Mouse (Mus musculus): ENCODE data around the gene Igfbpl1.
A peak's percentile ranks its signal among the peaks of the same experiment; 100 is the strongest.

Gene Igfbpl1

GRCm38 (mm10) chr4:45822781-45823575 is 3.7 kb downstream of the Igfbpl1 start:
- DNase-seq (ENCODE audit: low spot score) = no peak

DNA sequence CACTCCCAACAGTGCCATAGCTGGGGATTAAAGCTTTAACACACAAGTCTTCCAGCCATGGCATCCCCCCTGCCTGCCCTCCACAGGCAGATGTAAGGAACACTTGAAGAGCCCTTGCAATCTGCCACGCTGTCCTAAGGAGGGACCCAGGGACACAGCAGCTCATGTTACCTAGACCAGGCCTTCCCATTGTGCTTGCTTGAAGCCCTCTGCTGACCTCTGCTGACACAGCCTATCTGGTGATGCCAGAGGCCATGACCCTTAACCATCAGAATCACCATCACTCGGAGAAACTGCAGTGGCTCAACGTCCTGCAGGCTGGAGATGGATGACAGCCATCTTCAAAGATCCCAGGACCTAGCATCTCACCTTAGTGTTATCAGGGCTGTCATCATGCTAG is 4.7 kb downstream of the Igfbpl1 start:
- DNase-seq (ENCODE audit: low spot score) = no peak

- DNase-seq (ENCODE audit: low spot score) = peak; percentile 44
Observed at GRCm38 (mm10) chr4:45820074-45820830, 6.5 kb downstream of the Igfbpl1 start.

DNA sequence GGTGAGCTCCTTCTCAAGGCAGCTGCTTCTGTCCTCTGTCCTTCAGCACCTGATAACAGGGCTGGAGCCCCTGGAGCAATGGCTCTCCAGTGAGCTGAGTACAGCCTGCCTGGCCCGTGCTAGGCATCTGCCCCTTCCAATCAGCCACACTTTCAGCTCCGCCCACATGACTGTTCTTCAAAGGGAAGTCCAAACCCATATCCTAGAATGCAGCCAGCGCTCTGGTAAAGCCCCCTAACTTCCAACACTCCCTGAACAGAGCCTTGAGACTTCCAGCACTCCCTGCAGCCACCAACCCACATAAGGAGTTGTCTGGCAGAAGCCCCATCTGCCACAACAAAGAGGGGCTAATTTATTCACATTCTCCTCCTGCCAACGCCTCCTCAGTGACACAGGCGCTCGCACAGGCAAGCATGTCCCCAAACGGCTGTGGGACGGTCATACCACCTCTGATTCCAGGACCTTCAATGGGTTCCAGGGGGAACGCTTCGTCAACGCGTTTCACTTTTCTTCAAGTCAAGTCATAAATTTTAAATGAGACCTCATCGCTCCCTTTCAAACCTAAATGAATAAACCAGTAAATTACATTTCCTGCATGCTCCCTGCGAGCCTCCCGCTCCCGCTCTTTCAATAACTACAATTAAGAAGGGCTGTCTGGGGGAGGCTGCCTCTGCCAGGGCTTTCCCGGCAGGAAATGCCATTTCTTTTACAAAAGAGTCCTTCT is 7.4 kb downstream of the Igfbpl1 start:
- DNase-seq (ENCODE audit: low spot score) = no peak

GRCm38 (mm10) chr4:45818814-45819207 is 7.9 kb downstream of the Igfbpl1 start:
- DNase-seq (ENCODE audit: low spot score) = no peak

- peak; percentile 6 for DNase-seq (ENCODE audit: low spot score)
Observed at GRCm38 (mm10) chr4:45815542-45815941, 11.2 kb downstream of the Igfbpl1 start.

GRCm38 (mm10) chr4:45811250-45811649 is 15.5 kb downstream of the Igfbpl1 start:
- no peak for DNase-seq (ENCODE audit: low spot score)

- no peak for DNase-seq (ENCODE audit: low spot score)
Observed at GRCm38 (mm10) chr4:45808034-45808433, 18.7 kb downstream of the Igfbpl1 start.

DNA sequence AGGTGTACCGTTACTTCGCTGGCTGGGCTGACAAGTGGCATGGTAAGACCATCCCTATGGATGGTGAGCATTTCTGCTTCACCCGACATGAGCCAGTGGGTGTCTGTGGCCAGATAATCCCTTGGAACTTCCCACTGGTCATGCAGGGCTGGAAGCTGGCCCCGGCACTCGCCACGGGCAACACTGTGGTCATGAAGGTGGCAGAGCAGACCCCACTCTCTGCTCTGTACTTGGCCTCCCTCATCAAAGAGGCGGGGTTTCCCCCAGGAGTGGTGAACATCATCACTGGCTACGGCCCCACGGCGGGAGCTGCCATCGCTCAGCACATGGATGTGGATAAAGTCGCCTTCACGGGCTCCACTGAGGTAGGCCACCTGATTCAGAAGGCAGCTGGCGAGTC is 23.8 kb downstream of the Igfbpl1 start:
- no peak for DNase-seq (ENCODE audit: low spot score)

- DNase-seq (ENCODE audit: low spot score) = no peak
Observed at GRCm38 (mm10) chr4:45799956-45800537, 26.7 kb downstream of the Igfbpl1 start.

DNA sequence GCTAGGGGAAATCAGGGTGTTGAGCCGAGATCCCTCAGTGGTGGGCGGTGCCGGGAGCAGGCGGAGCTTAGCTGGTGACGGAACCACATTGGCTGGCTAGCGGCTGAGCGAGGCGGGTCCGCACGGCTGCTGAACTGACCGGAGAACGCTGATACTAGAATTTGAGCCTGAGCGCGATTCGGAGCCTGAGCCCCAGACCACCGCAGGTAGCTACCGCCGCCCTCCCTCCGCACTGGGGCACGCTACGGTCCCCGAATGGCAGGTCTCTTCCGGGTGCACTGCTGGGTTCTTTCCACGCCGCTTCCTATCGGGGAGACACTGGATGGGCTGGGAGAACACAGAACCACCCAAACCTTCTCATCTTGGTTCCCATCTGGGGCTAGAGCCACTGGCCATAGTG is 27.8 kb downstream of the Igfbpl1 start, which contains the start of gene Aldh1b1:
TSS of gene Aldh1b1 (plus strand) at position 59 of the 400 bp plus-strand sequence.
- DNase-seq (ENCODE audit: low spot score) = peak; percentile 35

GRCm38 (mm10) chr4:45796760-45797159 is 30.0 kb downstream of the Igfbpl1 start:
- no peak for DNase-seq (ENCODE audit: low spot score)

DNA sequence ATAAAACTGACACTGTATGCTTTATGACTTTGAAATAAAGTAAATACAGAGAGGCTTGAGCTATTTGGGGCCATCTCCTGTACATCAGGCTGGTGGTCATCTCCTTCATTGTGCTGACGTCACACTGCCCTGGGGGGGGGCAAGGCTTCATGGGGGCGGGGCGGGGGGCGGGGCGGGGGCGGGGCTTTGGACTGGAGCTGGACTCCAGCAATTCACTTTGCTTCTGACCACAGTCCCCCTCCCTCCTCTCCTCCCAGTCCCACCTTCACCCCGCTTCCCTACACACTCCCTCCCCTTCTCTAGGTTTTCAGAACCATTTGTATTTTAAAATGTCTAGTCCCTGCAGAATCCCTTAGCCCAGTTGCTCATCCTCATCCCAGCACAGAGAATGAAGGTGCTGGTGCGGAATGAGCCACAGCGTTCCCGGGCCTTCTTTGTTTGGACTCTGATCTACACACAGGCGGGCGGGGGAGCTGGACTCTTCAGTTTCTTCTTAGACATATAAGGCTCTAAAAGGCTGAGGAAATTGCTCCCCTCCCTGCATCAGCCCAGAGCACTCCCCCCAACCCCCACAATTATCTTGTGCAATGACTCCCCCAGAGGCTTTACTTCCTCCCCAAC is 31.4 kb downstream of the Igfbpl1 start:
- DNase-seq (ENCODE audit: low spot score) = no peak

- no peak for DNase-seq (ENCODE audit: low spot score)
Observed at GRCm38 (mm10) chr4:45790018-45790417, 36.7 kb downstream of the Igfbpl1 start.

- peak; percentile 16 for DNase-seq (ENCODE audit: low spot score)
Observed at GRCm38 (mm10) chr4:45789263-45789958, 37.3 kb downstream of the Igfbpl1 start.

DNA sequence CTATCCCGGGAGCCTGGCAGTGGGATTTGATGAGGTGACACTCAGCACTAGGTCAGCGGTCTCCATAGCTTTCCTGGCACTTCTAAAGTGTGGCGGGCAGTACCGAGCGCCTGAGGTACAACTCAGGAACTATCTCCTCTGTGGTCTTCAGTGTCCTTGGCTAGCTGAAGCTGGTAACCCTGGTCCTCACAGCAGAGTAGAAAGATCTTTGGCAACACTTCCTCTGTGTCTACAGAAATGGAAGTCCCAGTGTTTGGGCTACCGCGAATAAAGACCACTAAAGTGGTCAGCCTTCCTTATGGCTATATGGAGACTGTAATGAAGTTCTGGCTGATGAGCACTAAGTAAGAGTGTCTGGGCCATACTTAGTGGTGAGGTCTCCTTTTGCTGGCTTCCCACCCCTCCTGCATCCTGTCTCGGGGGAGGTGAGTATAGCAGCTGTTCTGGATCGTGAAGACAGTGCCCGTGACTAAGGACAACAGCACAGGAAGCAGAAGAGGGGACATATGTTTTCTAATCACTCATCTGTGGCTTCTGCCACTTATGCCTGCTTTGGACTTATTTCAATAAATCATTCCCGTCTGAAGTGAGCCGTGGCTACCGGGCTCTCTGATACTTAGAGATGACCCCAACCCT is 38.2 kb downstream of the Igfbpl1 start:
- no peak for DNase-seq (ENCODE audit: low spot score)

- DNase-seq (ENCODE audit: low spot score) = no peak
Observed at GRCm38 (mm10) chr4:45786674-45787073, 40.0 kb downstream of the Igfbpl1 start.

- no peak for DNase-seq (ENCODE audit: low spot score)
Observed at GRCm38 (mm10) chr4:45785959-45786358, 40.8 kb downstream of the Igfbpl1 start.

DNA sequence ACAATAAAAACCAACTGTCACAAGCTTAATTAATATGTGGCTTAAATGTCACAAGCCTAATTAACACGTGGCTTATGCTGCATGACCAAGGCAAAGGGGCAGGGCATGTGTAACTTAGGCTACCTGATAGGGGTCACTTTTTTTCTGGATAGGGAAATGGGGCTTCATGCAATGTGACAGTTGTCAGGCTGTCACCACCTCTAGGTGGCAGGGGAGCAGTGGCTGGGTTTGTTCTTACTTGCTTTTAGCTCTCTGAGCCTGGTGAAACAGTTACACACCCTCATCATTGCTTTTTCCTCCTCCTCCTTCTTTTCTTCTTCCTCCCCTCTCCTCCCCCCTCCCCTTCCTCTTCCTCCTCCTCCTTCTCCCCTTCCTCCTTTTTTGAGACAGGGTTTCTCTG is 43.1 kb downstream of the Igfbpl1 start:
- DNase-seq (ENCODE audit: low spot score) = no peak

- DNase-seq (ENCODE audit: low spot score) = peak; percentile 26
Observed at GRCm38 (mm10) chr4:45771619-45772018, 55.1 kb downstream of the Igfbpl1 start.

DNA sequence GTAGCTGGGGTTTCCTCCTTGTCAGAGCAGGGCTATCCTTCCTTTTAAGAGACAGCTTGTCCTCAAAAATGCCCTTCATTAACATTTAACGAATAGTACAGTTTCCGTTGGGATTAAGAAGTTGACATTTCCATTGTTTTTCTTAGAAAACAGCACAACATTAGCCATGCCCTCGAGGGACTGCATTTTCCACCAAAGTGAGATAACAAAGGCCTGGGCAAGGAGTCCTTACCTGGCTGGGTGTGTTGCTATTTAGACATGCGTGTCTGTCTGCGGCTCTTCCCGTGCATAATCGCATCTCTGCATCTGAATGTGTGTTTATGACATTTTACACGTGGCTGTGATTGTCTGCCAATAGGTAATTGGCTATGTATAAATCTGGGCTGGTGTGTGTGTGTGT is 55.5 kb downstream of the Igfbpl1 start:
- DNase-seq (ENCODE audit: low spot score) = no peak

All from c-Kit-positive CD71-positive TER-119-positive erythroid progenitor cells, embryonic 14.5 days (primary cell).